Mouse (Mus musculus): Measurements from ENCODE around the gene Aldh1a1. TPM values are rescaled to one million over a fixed set of nuclear protein-coding genes. Genes with fewer than 3 reads are reported as not detected.

Gene Aldh1a1
- polyA plus RNA-seq, 1 experiment: not detected

- H3K27me3 ChIP-seq (replicated peaks): no peaks in the 10 kb centered on the region
- no peaks in the 10 kb centered on the region for H3K36me3 ChIP-seq (replicated peaks; ENCODE audit: low read length)
- TF ChIP-seq GATA1 (IDR thresholded peaks at IDR 0.05; ENCODE audit: borderline replicate concordance, low read length) (no peak), FLI1 (IDR thresholded peaks at IDR 0.05; ENCODE audit: low read length) (no peak)
- H3K4me1 ChIP-seq: peaks cover 4% of the 10 kb centered on the region
- no peaks in the 10 kb centered on the region for H3K9me3 ChIP-seq
- H3K4me3 ChIP-seq (replicated peaks): no peak overlapping the region
Measured at GRCm38 (mm10) chr19:20567039-20567438, 74.5 kb downstream of the Aldh1a1 start.

GRCm38 (mm10) chr19:20576984-20577383 lies 84.5 kb downstream of the Aldh1a1 start:
- Histone ChIP-seq H3K27me3 (replicated peaks) (no peaks in the 10 kb centered on the region), H3K36me3 (replicated peaks; ENCODE audit: low read length) (no peaks in the 10 kb centered on the region), H3K9me3 (no peaks in the 10 kb centered on the region), H3K4me3 (replicated peaks) (no peak overlapping the region), H3K4me1 (peaks cover 9% of the 10 kb centered on the region)
- TF ChIP-seq FLI1 (IDR thresholded peaks at IDR 0.05; ENCODE audit: low read length): no peak
- TF ChIP-seq GATA1 (IDR thresholded peaks at IDR 0.05; ENCODE audit: borderline replicate concordance, low read length): no peak

GRCm38 (mm10) chr19:20577429-20577828 lies 84.9 kb downstream of the Aldh1a1 start:
- TF ChIP-seq FLI1 (IDR thresholded peaks at IDR 0.05; ENCODE audit: low read length) (no peak), GATA1 (IDR thresholded peaks at IDR 0.05; ENCODE audit: borderline replicate concordance, low read length) (no peak)

GRCm38 (mm10) chr19:20599951-20600350 lies 107.4 kb downstream of the Aldh1a1 start:
- no peaks in the 10 kb centered on the region for H3K27me3 ChIP-seq (replicated peaks)
- H3K36me3 ChIP-seq (replicated peaks; ENCODE audit: low read length): no peaks in the 10 kb centered on the region
- TF ChIP-seq FLI1 (IDR thresholded peaks at IDR 0.05; ENCODE audit: low read length) (no peak), GATA1 (IDR thresholded peaks at IDR 0.05; ENCODE audit: borderline replicate concordance, low read length) (no peak)
- H3K9me3 ChIP-seq: no peaks in the 10 kb centered on the region
- H3K4me3 ChIP-seq (replicated peaks): no peak overlapping the region
- H3K4me1 ChIP-seq: peaks cover 23% of the 10 kb centered on the region

More at GRCm38 (mm10) chr19:20577429-20577828, 84.9 kb downstream of the Aldh1a1 start:
- Histone ChIP-seq H3K4me1 (peaks cover 10% of the 10 kb centered on the region), H3K36me3 (replicated peaks; ENCODE audit: low read length) (no peaks in the 10 kb centered on the region), H3K4me3 (replicated peaks) (no peak overlapping the region), H3K27me3 (replicated peaks) (no peaks in the 10 kb centered on the region), H3K9me3 (no peaks in the 10 kb centered on the region)

- Histone ChIP-seq H3K27me3 (replicated peaks) (no peaks in the 10 kb centered on the region), H3K4me3 (replicated peaks) (no peak overlapping the region), H3K9me3 (no peaks in the 10 kb centered on the region), H3K36me3 (replicated peaks; ENCODE audit: low read length) (no peaks in the 10 kb centered on the region), H3K4me1 (peaks cover 23% of the 10 kb centered on the region)
- TF ChIP-seq GATA1 (IDR thresholded peaks at IDR 0.05; ENCODE audit: borderline replicate concordance, low read length): no peak
- no peak for TF ChIP-seq FLI1 (IDR thresholded peaks at IDR 0.05; ENCODE audit: low read length)
Measured at GRCm38 (mm10) chr19:20601739-20602138, 109.2 kb downstream of the Aldh1a1 start.

- Histone ChIP-seq H3K4me3 (replicated peaks) (no peak overlapping the region), H3K4me1 (peaks cover 23% of the 10 kb centered on the region), H3K27me3 (replicated peaks) (no peaks in the 10 kb centered on the region), H3K9me3 (no peaks in the 10 kb centered on the region), H3K36me3 (replicated peaks; ENCODE audit: low read length) (no peaks in the 10 kb centered on the region)
- TF ChIP-seq GATA1 (IDR thresholded peaks at IDR 0.05; ENCODE audit: borderline replicate concordance, low read length) (no peak), FLI1 (IDR thresholded peaks at IDR 0.05; ENCODE audit: low read length) (no peak)
Measured at GRCm38 (mm10) chr19:20603212-20603611, 110.7 kb downstream of the Aldh1a1 start.

- Histone ChIP-seq H3K4me1 (peaks cover 23% of the 10 kb centered on the region), H3K36me3 (replicated peaks; ENCODE audit: low read length) (no peaks in the 10 kb centered on the region), H3K27me3 (replicated peaks) (no peaks in the 10 kb centered on the region), H3K9me3 (no peaks in the 10 kb centered on the region), H3K4me3 (replicated peaks) (no peak overlapping the region)
- TF ChIP-seq GATA1 (IDR thresholded peaks at IDR 0.05; ENCODE audit: borderline replicate concordance, low read length) (no peak), FLI1 (IDR thresholded peaks at IDR 0.05; ENCODE audit: low read length) (no peak)
Measured at GRCm38 (mm10) chr19:20603866-20604265, 111.4 kb downstream of the Aldh1a1 start.

GRCm38 (mm10) chr19:20614252-20614930 lies 121.9 kb downstream of the Aldh1a1 start:
- TF ChIP-seq FLI1 (IDR thresholded peaks at IDR 0.05; ENCODE audit: low read length) (no peak), GATA1 (IDR thresholded peaks at IDR 0.05; ENCODE audit: borderline replicate concordance, low read length) (no peak)
- Histone ChIP-seq H3K4me3 (replicated peaks) (no peak overlapping the region), H3K9me3 (no peaks in the 10 kb centered on the region), H3K4me1 (peaks cover 13% of the 10 kb centered on the region), H3K36me3 (replicated peaks; ENCODE audit: low read length) (no peaks in the 10 kb centered on the region), H3K27me3 (replicated peaks) (no peaks in the 10 kb centered on the region)

- Histone ChIP-seq H3K4me1 (no peaks in the 10 kb centered on the region), H3K4me3 (replicated peaks) (no peak overlapping the region), H3K27me3 (replicated peaks) (no peaks in the 10 kb centered on the region), H3K36me3 (replicated peaks; ENCODE audit: low read length) (no peaks in the 10 kb centered on the region), H3K9me3 (no peaks in the 10 kb centered on the region)
- no peak for TF ChIP-seq FLI1 (IDR thresholded peaks at IDR 0.05; ENCODE audit: low read length)
- no peak for TF ChIP-seq GATA1 (IDR thresholded peaks at IDR 0.05; ENCODE audit: borderline replicate concordance, low read length)
Measured at GRCm38 (mm10) chr19:20622434-20622833, 129.9 kb downstream of the Aldh1a1 start.

GRCm38 (mm10) chr19:20623416-20623815 lies 130.9 kb downstream of the Aldh1a1 start:
- no peak for TF ChIP-seq FLI1 (IDR thresholded peaks at IDR 0.05; ENCODE audit: low read length)
- no peak for TF ChIP-seq GATA1 (IDR thresholded peaks at IDR 0.05; ENCODE audit: borderline replicate concordance, low read length)
- H3K9me3 ChIP-seq: no peaks in the 10 kb centered on the region
- H3K4me1 ChIP-seq: no peaks in the 10 kb centered on the region
- H3K36me3 ChIP-seq (replicated peaks; ENCODE audit: low read length): no peaks in the 10 kb centered on the region
- no peaks in the 10 kb centered on the region for H3K27me3 ChIP-seq (replicated peaks)
- H3K4me3 ChIP-seq (replicated peaks): no peak overlapping the region
